Mouse (Mus musculus) neural tube, embryonic 10.5 days (tissue): Measurements from ENCODE around the gene Bach2.
A peak's percentile ranks its signal among the peaks of the same experiment; 100 is the strongest.

Source experiments
- DNase-seq: peaks from one replicate; pipeline ENCODE4 v3.0.0-alpha.2; 2017; ENCODE audit warnings: low spot score; ENCODE audit errors: extremely low spot score

Bach2 gene

GRCm38 (mm10) chr4:32238366-32238854, at the start of gene Bach2:
TSS of gene Bach2 (plus strand) at chr4:32238804.
- peak; percentile 93 for DNase-seq

- no peak for DNase-seq
Observed at GRCm38 (mm10) chr4:32189416-32190036, 49.1 kb upstream of the Bach2 start.

DNA sequence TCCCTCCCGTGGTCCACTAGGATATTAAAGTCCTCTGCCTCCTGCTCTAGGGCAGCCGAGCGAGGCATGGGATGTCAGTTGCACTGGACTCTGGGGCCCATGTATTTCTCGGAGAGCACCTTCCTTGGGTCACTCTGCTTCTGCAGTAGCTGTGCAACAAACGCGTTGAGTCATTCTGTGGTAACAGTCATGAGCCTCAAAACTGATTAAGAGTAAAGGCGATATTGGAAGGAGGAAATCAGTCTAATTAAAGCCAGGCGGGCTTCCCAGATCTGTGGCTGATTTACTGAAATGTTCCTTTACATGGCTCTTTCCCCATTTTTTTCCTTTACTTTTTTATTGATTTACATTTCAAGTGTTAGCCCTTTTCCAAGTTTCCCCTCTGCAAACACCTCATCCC, 48.1 kb upstream of the Bach2 start:
- DNase-seq: no peak

DNA sequence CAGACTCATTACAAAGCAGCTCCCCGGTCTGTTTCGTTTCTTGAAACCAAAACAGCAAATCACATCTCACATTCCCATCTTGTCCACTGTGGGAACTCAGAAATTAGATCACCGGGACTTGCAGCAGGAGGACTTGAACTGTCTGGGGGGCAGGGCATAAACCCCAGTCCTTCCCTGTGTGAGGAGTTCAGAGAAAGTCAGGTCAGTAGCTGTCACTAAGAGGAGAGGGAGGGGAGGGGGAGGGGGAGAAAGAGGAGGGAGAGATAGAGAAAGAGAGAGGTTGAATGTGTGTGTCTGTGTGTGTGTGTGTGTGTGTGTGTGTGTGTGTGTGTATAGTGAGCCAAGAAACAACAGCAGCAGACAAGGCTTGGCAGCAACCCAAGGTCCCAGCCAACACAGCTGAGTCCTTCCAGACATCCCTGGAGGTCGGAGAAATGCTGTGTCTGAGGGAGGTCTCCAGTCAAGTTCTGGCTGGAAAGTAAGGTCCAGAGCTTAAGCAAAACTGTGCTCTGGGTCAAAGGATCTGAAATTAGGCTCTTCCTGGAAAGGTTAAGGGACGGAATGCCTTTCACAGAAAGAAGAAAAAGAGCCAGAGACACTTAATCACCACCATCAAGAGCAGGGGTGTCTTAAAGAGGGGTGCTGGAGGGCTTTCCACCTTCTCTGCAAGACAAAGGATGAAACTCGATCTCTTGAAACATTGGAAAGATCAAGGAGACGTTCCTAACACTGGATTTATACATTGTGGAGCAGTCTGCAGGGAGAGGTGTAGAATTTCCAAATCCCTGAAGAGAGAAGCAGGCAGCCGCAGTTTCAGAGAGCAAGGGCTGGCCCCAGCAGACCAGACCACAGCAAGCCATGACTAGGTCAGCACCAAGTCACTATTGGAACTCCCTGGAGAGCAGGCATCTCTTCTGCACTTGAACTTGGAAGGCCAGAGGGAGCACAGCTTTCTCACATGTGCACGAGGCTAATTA, 42.4 kb upstream of the Bach2 start:
- DNase-seq: peak; percentile 39

DNA sequence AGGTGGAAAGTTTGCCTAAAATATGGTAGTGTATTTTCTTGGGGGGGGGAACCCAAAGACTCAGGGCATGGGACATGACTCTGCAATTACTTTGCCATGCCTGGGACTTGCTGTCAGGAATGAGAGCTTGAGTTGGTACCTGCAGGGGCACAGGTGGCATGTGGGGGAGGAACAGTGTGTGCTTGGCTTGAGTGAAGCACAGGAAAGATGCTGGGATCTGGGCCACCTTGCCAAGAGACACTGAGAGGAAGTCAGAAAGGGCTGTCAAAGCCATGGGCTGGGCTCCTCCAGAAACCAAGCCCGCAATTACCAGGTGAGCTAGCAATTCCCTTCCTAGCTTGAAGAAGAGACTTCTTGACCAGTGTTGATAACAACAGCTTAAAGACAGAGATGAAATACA, 40.6 kb upstream of the Bach2 start:
- DNase-seq: no peak

DNA sequence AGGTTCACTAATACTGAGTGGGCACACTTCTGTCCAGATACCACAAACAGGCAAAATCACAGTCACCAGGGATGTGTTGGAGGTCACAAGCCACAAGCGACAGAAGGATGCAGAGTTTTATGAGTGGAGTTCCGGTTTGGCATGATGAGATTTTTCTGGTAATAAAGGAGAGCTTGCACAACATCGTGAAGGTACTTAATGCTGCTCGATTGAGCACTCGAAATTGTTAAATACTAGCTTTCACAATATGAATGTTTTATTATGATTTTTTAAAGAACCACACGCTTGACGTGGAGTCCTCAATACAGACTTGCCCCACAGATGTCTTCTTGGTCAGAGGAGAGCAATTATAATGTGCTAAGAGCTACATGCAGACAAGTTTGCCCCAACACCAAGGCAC, 40.0 kb upstream of the Bach2 start:
- DNase-seq: no peak

- no peak for DNase-seq
Observed at GRCm38 (mm10) chr4:32199156-32199555, 39.4 kb upstream of the Bach2 start.

DNA sequence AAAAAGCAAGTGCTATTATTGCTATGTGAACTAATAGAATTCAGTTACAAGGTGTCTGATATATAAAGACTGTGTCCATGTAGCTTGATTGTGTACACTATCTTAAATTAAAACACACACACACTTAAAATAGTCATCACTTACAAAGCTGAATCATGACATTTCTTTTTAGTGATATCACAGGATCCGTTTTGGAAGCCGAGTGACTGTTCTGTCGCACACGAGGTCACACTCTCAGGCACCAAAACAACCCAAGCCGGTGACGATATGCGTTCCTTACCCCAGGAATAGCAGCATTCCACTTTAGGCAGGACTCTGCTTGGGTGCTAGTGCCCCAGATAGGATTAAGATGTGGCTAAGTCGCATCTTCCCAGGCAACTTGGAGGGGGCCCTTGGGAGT, 37.5 kb upstream of the Bach2 start:
- no peak for DNase-seq

- no peak for DNase-seq
Observed at GRCm38 (mm10) chr4:32202362-32202761, 36.2 kb upstream of the Bach2 start.

DNA sequence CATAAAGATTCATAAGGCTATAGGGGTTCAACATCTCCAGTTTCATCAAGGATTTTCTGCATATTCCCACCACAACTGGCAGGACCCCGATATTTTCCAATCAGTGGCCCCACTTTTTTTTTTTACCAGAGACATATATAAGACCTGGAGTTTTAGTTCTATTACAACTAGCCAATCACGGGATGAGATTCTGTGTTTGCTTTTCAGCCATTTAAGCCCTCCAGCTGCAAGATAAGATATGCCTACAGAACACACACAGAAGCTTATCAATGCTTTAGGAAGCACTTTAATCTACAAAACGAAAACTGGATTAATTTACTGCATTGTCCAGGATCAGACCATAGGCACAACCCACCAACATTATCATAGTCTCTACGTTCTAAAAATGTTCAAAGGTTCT, 33.8 kb upstream of the Bach2 start:
- no peak for DNase-seq

- DNase-seq: no peak
Observed at GRCm38 (mm10) chr4:32205825-32206224, 32.8 kb upstream of the Bach2 start.

GRCm38 (mm10) chr4:32209995-32210394, 28.6 kb upstream of the Bach2 start:
- DNase-seq: no peak

GRCm38 (mm10) chr4:32210424-32211184, 28.0 kb upstream of the Bach2 start:
- DNase-seq: no peak

DNA sequence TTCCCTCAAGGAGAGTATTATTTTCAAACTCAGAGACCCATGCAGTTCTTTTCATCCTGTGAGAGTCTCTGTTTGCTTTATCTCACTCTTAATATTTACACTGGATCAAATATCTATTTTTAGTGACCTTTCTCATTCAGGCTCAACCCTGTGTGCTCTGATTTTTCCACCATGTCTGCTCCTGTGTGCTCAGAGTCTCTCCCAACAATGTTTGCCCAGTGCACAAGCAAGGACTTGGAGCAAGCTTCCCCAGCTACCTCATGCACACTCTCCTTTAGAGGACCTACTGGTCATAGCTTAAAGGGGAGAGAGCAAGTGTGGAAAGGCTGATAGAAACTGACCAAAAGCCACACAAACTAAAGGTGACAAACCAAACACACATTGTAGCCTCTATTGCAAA, 26.0 kb upstream of the Bach2 start:
- no peak for DNase-seq

GRCm38 (mm10) chr4:32216466-32216865, 22.1 kb upstream of the Bach2 start:
- no peak for DNase-seq

DNA sequence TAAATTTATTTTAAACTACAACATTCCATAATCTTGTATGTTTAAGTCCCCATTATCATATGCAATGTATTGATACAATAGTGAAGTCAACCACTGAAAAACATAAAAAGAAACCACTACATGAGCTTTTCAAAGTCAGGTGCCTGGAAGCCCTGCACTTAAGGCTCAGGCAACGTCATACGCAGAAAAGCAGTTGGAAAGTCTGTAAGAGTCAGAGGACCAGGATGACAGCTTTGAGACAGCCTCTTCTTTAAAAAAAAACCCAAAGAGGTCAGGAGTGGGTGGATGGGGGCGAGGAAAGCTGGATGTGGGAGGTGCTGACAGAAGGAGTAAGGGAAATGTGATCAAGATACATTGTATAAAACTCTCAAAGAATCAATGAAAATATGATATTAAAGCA, 21.6 kb upstream of the Bach2 start:
- no peak for DNase-seq

DNA sequence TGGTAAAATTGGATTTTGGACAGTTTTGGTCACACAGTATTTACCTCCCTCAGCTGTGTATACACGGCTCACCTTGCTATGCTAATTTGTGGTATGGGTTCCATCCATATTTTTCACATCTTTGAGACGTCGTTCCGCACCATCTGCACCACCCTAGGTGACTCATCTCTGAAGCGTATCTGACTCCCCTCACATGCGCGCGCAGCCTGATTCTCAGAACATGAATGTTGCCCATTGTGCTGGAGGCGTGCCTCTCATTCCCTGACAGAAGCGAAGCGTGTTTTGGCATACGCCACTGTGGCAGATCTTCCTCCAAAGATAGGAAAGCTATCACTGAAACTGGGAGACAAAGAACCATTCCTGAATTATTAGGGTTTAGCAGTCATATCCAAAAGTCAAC, 21.0 kb upstream of the Bach2 start:
- no peak for DNase-seq

GRCm38 (mm10) chr4:32218371-32218770, 20.2 kb upstream of the Bach2 start:
- DNase-seq: no peak

GRCm38 (mm10) chr4:32219428-32220128, 19.0 kb upstream of the Bach2 start:
- peak; percentile 53 for DNase-seq

DNA sequence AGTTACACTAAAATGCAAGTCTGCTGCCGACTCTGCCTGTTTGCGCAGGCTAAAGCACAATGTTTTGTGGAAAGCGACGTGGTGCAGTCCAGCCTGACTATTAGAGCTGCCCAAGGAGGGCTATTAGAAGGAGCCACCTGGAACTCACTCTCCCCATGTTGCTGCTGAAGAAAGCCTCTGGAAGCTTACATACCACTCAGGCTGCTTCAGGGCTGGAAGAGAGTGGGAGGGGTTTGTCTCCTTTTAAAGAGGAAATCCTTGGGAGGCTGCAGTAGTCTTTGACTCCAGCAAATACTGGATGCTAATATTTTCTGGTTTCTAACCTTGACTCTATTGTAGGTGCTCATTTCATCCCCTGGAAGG, 18.5 kb upstream of the Bach2 start:
- no peak for DNase-seq

DNA sequence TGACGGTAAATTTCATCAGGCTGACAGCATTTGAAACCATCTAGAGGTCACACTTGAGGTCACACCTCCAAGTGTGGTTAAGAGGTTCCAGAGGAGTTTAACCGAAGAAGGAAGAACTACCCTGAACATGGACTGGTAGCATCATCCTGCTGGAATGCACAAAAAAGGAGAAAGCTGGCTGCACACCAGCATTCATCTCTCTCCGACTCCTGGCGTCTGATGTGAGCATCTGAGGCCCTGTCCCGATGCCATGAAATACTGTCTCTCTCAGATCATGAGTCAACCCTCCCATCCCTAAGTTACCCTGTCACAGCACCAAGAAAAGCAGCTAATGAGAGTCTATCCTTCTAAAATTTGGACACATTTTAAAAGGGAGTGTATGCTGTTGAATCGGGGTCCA, 17.6 kb upstream of the Bach2 start:
- no peak for DNase-seq
